Mouse (Mus musculus) gonadal fat pad, adult 2 months (tissue): ENCODE data around the gene Edn3. TPM values are rescaled to one million over a fixed set of nuclear protein-coding genes. Genes with fewer than 3 reads are reported as not detected.

Experiments
- DNase-seq: peaks from one replicate; pipeline ENCODE4 v3.0.0-alpha.2; 2012; ENCODE audit warnings: low read depth
- polyA plus RNA-seq: library from polyadenylated mRNA; depleted of rRNA; stranded (reverse); fragments of >200 nt; gene quantifications from 2 replicates; pipeline ENCODE4 v1.2.3, GENCODE M21; 2012; rRNA removed

Gene Edn3
- 6.0 and 7.4 TPM in 2 replicates for polyA plus RNA-seq

DNA sequence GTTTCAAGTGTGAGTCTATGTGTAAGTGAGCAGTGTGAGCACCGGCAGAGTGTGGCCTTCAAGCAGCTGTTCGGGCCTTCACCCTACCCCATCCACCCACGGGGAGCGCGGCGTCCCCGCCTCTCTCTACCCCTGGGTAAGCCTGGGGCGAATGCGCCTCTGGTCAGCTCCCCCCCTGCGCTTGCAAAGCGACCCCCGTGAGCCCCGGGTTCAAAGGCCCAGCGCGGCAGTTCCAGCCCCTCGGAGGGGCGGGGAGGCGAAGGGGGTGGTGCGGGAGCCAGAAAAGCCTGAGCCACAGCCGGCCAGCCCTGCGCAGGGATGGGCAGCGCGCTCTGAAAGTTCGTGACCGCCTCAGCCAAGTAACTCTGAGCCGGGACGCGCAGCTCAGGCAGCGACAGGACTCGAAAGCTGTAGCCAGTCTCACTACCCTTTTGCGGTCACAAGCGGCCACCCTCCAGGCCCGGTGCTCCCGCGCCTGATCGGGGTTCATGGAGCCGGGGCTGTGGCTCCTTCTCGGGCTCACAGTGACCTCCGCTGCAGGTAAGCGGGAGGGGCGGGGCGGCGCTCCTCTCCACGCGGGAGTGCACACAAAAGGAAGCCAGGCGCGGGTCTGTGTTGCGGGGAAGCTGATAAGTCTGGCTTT, at the start of gene Edn3:
TSS of gene Edn3 (plus strand) at position 141 of the 643 bp plus-strand sequence.
- DNase-seq: no peak

DNA sequence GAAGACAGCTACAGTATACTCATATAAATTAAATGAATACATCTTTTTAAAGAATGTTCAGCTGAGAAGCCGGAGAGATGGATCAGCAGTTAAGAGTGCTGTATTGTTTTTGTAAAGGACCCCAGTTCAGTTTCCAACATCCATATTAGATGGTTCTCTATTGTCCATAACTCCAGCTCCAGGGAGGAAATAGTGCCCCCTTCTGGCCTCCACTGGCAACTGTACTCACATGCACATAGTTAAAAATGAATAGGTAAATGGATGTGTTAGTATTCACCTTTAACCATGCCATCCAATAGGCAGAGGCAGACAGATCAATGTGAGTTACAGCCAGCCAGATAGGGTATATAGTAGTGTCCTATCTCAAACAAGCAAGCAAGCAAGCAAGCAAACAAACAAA, 48.4 kb upstream of the Edn3 start:
- no peak for DNase-seq

DNA sequence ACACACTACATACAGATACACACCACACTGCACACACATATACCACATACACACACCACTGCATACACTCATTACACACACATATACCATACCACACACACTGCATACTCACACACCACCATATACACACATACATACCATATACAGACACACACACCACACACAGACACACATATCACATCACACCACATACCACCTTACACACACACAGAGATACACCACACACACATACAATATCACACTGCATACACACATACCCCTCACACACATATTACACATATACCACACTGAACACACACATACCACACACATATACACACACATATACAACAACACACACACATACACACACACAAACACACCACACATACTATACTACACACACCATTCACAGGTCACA, 44.5 kb upstream of the Edn3 start:
- no peak for DNase-seq

DNA sequence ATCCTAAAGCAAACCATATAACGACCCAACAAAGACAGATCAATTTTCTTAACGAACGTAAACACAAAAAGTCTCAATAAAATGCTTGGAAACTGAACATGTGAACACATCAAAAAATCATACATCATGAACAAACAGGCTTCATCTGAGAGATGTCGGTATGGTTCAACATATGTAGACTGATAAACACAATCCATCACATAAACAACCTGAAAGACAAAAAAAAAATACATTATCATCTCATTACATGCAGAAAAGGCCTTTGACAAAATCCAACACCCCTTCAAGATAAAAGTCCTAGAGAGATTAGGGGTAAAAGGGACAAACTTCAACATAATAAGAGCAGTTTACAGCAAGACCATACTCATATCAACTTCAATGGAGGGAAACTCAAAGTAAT, 42.6 kb upstream of the Edn3 start:
- DNase-seq: no peak

DNA sequence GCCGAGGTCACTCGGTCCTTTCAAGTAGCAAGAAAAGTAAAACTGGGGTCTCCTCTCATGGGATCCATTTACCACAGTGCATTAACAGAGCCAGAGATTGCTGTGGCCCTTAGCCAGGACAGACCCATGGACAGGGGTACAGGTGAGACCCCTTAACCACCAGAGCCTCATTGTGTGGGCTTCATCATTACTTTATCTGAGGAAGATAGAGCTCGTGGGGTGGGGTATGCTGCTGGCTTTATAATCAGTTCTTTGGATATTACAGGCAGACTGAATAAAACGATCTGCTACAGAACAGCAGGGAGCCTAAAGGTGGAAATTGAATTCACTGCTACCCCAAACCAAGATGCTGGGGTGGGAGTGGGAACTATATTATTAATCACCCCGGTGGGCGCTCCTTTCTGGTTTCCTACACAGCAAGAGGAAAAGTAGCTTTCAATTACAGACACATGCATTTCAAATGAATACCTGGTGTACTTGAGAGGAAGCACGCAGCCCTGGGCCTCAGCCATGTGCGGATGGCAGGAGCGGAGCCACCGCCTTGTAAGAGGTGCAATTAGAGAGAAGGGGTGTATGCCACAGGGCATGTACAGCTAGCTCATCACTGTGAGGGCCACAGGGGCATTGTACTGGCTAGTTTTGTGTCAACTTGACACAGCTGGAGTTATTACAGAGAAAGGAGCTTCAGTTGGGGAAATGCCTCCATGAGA, 33.1 kb upstream of the Edn3 start:
- no peak for DNase-seq

DNA sequence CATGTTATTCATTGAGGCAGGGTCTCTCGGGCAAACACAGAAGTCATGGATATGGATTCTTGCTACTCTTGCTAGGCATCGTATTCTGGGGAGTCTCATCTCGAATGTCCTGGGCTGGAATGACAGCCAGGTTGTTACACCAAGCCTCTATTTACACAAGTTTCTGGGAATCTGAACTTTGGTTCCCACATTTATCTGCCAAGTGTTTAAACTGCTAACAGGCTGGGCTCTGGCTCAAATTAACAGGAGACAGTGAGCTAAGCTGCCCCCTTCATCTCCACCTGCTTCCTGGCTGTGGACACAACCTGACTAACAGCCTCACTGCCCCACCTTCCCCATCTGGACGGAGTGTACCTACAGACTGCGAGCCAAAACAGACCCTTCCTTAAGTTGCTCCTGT, 28.5 kb upstream of the Edn3 start:
- DNase-seq: no peak

DNA sequence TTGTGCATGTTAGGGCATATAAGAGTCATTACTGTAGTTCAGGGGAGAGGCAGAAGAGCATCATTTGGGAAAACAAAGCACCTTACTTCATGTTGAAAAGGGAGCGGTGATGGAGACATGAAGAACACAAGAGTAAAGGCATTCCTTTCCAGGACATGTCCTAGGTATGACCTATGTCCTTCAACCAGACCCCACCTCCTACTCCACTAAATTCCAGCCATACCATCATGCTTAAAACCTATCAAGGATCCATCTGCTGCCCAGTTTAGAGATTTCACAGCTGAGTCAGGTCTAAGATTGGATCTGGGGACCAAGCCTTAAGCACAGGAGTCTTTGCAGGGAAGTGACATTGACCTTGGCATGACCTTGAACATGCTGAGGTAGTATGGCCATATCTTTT, 25.1 kb upstream of the Edn3 start:
- DNase-seq: no peak

DNA sequence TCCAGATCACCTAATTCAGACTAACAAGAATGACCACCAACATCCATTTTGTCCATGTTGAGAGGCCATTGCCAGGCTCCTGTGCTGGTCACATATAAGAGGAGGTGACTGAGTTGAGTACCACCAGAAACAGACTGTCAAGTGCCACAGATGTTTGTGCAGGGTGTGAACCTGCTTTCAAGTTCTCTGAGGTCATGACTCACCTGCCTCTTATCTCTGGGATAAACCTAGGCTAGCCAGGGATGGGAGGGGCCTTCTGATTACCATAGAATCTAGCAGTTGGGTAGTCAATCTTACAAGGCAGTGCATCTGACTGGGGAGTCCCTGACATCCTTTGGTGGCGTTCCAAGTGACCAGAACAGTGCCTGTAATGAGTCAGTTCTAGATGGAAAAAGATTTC, 13.2 kb upstream of the Edn3 start:
- DNase-seq: no peak

DNA sequence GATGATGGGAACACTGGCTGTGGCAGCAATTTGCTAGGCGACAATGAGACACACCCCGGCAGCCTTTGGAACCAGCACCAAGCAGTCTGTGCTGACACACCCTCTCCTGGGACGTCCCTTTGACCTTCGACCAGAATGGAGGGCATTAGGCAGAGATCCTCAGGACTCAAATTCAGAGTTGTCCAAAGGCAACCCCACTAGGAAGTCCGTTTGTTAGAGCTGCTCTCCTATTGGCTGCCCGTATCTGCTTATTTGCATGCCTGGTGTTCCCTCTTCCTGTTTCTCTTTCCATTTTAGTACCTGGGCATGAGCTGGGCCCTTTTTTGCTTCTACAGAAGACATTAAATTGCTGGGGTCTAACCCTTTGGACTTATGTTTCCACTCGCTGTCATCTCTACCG, 12.0 kb upstream of the Edn3 start:
- DNase-seq: no peak

DNA sequence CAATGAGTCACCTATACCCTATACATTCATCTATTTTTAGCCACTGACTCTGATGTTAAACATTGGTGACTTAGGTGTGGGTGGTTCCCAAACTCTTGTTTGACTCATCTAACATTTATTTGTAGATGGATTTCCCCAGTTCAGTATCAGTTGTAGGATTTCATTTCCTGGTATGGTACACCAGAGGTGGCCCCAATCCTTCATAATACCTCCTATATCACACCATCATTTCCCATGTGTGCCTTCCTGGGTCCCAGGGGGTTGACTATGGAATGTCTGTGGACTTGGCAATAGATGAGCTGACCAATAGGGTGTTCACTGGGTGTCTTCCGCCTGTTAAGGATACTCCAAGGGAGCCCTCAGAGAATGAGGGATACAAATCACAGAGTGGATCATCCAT, 7.2 kb upstream of the Edn3 start:
- DNase-seq: no peak

DNA sequence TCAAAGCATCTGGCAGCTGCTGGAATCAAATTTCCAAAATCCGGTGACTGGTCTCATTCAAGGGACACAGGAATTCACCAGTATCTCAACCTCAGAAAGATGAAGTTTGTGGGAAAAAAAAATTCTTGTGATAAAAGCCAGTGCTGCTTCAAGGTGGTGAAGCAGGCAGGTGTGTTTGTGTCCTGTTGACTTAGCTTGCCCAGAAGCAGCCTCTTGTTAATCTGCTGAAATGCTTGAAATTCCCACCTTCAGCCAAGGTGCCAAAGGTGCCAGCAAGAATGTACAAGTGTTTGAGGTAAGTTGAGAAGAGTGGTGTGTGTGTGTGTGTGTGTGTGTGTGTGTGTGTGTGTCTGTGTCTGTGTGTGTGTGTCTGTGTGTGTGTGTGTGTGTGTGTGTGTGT, 6.2 kb upstream of the Edn3 start:
- no peak for DNase-seq

DNA sequence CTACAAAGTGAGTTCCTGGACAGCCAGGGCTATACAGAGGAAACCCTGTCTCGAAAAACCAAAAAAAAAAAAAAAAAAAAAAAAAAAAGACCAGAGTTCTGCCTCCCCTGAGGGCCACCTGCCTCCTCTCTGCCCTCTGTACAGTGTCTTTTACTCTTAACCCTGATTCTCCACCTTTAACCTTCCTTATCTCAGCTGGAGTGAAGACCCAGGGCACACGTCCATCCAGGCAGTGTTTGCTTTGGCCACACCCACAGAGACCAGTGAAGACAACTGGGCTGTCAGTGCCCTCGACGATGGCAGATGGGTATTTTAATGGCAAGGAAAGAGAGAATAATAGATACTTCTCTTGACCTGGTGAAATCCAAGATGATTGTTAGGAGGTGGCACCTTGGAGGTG, 1.2 kb upstream of the Edn3 start:
- DNase-seq: no peak

DNA sequence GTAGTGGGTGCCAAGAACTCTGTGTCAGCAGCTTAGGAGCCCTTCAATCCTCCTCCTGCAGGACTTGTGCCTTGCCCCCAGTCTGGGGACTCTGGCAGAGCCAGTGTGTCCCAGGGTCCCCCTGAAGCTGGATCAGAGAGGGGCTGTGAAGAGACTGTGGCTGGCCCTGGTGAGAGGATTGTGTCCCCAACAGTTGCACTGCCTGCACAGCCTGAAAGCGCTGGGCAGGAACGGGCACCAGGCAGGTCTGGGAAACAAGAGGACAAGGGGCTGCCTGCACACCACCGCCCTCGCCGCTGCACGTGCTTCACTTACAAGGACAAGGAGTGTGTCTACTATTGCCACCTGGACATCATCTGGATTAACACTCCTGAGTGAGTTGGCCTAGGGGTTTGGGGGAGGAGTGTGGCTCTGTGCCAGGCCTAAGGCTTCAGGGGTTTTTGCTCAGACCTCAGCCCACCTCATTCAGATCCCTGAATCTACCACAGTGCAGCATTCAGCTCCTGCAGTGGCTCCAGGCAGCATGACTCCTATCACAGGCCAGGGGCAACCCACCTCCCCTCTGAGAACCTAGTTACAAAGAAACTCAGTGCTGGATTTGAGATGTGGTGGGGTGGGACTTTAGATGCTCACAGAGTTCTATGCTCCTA, 1.2 kb downstream of the Edn3 start:
- DNase-seq: no peak

DNA sequence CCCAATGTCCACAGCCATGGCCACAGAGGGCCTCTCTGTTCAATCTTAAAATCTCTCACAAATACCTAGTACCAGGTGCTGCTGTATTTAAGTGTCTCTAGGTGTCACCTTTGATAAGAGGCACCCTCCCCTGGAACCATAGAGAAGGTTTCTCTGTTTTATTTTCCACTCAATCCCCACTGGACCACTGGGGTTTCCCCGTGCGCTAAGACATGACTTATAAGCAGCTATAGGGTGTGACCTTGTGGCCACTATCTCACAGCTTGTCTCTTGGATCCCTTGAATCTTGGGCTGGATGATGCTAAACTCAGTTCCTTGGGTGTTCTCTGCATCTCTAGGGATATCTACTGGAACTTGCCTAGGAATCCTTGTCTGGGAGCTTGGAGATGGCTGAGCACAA, 1.9 kb downstream of the Edn3 start:
- DNase-seq: no peak

DNA sequence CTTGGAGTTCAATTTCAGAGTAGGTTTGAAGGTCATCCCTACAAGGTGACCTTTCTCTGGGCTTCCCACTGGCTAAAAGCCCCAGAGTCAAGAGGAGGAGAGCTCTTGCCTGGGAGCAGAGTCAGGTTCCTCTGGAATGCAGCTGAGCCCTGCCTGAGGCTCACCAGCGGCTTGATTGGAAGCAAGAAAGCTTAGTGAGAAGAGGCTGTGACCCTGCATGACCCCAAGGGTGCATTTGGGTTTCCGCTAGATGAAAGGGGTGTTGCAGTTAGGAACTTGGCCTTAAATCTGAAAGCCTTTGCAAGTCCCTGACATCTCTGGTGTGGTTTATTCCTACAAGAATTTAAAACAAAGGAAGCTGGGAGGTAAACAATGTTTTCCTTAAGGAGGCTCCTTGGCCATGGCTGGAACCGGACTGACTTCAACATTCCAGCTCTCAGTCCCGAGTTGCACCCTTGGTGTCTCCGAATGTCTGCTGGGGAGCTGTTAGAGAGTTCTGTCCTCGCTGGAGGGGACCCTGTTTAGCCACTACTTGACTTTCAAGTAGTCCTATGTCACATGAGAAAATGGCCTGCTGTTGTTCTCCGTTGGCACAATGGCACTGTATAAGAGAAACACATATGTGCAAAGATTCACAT, 8.6 kb downstream of the Edn3 start:
- no peak for DNase-seq

DNA sequence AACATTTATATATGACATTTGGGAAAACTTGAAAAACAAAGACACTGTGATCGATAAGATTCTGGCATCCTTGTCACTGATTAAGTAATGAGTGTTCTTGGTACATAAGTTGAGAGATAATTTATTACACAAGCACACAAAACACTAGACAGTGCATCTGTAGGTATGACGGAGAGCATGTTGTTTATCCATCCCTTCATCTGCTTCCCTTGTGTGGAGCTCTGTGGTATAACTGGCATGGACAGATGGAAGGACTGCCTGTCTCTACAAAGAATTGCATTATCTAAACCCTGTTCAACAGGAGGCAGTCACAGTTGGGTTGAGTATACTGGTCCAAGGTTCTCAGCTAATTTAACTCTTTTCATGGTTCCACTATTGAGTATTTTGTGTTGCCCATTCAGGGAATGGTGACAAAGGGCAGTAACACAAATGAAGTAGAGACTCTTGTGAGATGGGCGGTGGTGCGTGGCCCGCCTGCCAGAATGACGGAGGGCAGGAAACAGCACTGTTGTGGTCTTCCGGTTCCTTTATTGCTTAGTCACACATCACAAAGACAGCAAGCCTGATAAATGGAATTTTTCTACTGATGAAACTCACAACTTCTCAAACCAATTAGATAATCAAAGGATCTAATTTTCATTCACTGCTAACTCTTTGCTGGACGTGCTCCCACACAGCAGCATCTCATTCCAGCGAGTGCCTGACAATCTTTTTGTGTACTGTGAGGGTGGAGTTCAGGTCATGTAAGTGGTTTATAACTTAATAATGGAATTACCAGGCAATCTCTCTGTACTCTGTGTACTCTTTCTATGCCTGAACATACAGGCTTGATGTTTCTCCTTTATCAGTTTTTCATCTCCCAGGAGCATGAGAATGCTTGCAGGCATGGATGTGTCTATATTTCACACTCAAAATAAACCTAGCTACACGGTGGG, 14.0 kb downstream of the Edn3 start:
- DNase-seq: no peak

DNA sequence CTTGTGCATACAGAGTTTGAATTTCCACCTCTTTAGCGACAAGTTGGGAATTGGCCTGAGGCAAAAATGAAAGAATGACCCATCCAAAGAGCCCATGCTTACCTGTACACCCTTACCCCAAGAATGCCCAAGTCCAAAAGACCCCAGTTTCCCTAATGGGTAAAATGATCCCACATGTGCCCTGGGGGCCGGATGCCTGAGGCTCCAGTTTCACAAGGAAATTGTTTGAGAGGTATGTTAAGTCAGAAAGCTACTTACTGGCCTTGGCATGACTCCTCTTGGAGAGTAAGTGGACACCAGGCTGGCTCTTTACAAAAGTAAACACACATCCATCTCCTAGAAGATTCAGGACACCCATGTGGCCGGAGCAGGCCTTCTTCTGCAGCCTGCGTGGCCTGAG, 21.6 kb downstream of the Edn3 start:
- DNase-seq: no peak

DNA sequence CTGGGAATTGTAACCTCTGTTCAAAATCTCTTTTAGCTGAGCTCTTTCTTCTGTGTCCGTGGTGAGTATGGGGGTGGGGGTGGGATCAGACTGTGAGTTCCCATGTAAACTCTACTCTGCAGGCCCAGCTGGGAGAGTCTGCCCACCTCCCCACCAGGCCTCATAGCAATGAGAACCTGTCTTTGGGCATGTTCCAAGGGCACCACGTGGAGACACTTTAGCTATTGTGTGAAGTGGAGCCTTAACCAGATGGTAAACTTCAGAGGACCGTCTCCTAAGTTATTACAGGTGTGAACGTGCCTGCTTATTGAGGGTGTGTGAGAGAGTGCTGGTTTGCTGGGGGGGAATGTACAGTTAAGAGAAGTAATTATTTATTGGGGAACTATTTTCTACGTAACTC, 22.5 kb downstream of the Edn3 start:
- DNase-seq: no peak

DNA sequence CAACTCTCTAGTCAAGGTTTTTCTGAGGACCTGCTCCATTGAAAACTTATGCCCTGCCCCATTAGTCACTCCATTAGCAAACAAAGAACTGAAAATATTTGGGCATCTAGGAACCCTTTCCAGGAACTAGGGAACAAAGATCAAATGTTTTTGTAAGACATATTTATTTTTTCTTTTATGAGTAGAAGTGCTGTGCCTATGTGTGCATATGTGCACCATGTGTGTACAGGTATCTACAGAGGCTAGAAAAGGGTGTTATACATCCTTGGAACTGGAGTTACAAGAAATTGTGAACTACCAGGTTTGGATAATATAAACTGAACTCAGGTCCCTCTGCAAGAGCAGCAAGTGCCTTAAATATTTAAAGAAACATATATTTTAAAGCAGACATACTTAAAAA, 28.4 kb downstream of the Edn3 start:
- DNase-seq: no peak

DNA sequence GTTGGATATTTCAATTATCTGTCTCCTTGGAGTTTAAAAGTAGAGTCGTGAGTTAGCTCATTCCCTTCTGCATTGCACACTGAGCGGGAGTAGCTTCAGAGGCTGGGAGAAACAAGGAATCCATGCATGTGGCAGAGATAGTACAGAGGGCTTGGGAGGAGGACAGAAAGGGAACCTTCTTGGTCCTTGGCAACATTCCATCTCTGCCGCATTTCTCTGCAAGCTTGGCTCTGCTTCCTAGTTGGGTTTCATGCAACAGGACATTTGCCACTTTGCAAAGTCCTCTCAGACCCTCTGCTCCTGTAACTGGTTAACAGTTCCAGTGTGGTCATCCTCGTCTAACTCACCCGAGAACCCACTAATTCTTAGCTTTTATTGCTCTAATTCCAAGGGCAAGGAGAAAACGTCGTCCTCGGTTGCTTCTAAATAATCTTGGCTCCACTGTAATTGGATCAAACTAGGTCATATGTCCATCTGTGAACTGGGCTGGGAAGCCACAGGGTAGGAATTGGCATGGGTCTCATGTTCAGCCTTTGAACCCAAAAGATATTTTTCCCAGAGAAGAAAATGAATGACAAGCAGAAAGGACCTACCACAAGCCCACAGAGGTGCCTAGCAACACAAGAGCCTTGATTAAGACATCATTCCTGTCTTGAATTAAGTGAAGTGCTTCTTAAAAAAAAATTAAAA, 32.2 kb downstream of the Edn3 start:
- no peak for DNase-seq

DNA sequence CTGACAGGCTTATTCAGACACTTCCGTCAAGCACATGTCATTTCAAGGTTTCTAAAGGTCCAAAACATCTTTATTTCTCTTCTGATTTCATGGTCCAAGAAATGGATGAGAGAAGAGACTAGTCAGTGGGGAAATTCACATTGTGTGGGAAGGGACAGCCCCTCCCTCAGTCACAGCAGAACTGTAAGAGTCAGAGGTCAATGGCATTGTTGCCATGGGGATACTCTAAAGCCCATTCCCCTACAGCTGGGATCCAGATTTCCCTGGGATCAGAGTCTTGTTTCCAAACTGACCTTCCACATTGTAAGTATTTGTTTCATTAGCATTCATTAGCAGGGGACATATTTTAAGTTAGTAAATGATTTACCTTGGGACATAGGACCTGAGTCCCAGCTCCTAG, 32.8 kb downstream of the Edn3 start:
- no peak for DNase-seq
